ENCODE assay signal across 7 mouse cellular contexts in genomic region chr4:133197801-133198286, GRCm38 (mm10). TPM values are rescaled to one million over a fixed set of nuclear protein-coding genes. Genes with fewer than 3 reads are reported as not detected.
DNase-seq lines count a peak whose midpoint lies in the region; ATAC-seq lines count a peak whose summit lies in the region.

No protein-coding gene starts in this region.

- H3K9me3 ChIP-seq in liver, embryonic 11.5 days (ENCODE audit: control insufficient read depth, low read length), result no peaks in the 10 kb centered on the region
- no peaks in the 10 kb centered on the region for H3K9me3 ChIP-seq in liver, embryonic 12.5 days (replicated peaks)
- H3K9me3 ChIP-seq in forebrain, embryonic 16.5 days (ENCODE audit: control insufficient read depth, low read length), result no peaks in the 10 kb centered on the region
- no peaks in the 10 kb centered on the region for H3K9me3 ChIP-seq in kidney, embryonic 15.5 days (replicated peaks)
- no peaks in the 10 kb centered on the region for H3K9me3 ChIP-seq in neural tube, embryonic 12.5 days

- no peak for ATAC-seq in liver, embryonic 11.5 days (replicated peaks; ENCODE audit: low FRiP score)
- no peak for ATAC-seq in liver, embryonic 12.5 days
- peak; percentile 30; the same call in 1 of the 2 replicates for ATAC-seq in forebrain, embryonic 16.5 days
- peak; percentile 44; the same call in 1 of the 2 replicates for ATAC-seq in kidney, embryonic 15.5 days (replicated peaks; ENCODE audit: low FRiP score)
- 0 out of 2 replicates have a peak, but pooled peaks have one; percentile 23 for ATAC-seq in neural tube, embryonic 12.5 days (ENCODE audit: low FRiP score, low read depth)
- no peak for ATAC-seq in frontal cortex, adult (ENCODE audit: low TSS enrichment)

- 49% methylated on average over 13 of the region's 13 CpGs for WGBS in liver, embryonic 11.5 days
- 77% methylated on average over 13 of the region's 13 CpGs for WGBS in liver, embryonic 12.5 days (ENCODE audit: insufficient replicate concordance)
- 10% methylated on average over 13 of the region's 13 CpGs for WGBS in forebrain, embryonic 16.5 days
- WGBS in kidney, embryonic 15.5 days, result 21% methylated on average over 13 of the region's 13 CpGs
- 11% methylated on average over 13 of the region's 13 CpGs for WGBS in neural tube, embryonic 12.5 days

- H3K36me3 ChIP-seq in liver, embryonic 11.5 days (ENCODE audit: control insufficient read depth, insufficient read depth, low read length), result peaks cover 23% of the 10 kb centered on the region
- H3K36me3 ChIP-seq in liver, embryonic 12.5 days, result peaks cover 50% of the 10 kb centered on the region
- H3K36me3 ChIP-seq in forebrain, embryonic 16.5 days (ENCODE audit: control insufficient read depth, insufficient read depth), result peaks cover 5% of the 10 kb centered on the region; the same call in 1 of the 2 replicates
- H3K36me3 ChIP-seq in kidney, embryonic 15.5 days, result peaks cover 46% of the 10 kb centered on the region
- H3K36me3 ChIP-seq in neural tube, embryonic 12.5 days, result peaks cover 27% of the 10 kb centered on the region

- no peak for DNase-seq in liver, embryonic 11.5 days (ENCODE audit: low spot score)
- DNase-seq in left cerebral cortex, adult 18-20 months (ENCODE audit: low spot score in 2 of 2), result no peak

- H3K4me1 ChIP-seq in liver, embryonic 11.5 days (replicated peaks; ENCODE audit: control insufficient read depth, insufficient read depth, low read length), result peaks cover 34% of the 10 kb centered on the region
- peaks cover 42% of the 10 kb centered on the region for H3K4me1 ChIP-seq in liver, embryonic 12.5 days
- peaks cover 55% of the 10 kb centered on the region for H3K4me1 ChIP-seq in forebrain, embryonic 16.5 days (replicated peaks; ENCODE audit: control insufficient read depth, insufficient read depth, low read length)
- peaks cover 59% of the 10 kb centered on the region for H3K4me1 ChIP-seq in kidney, embryonic 15.5 days
- H3K4me1 ChIP-seq in neural tube, embryonic 12.5 days, result peaks cover 53% of the 10 kb centered on the region

- H3K4me3 ChIP-seq in liver, embryonic 11.5 days (ENCODE audit: low read depth, low read length), result no peak overlapping the region
- no peak overlapping the region for H3K4me3 ChIP-seq in liver, embryonic 12.5 days
- no peak overlapping the region for H3K4me3 ChIP-seq in forebrain, embryonic 16.5 days (replicated peaks; ENCODE audit: low read length)
- no peak overlapping the region for H3K4me3 ChIP-seq in kidney, embryonic 15.5 days (replicated peaks)
- H3K4me3 ChIP-seq in neural tube, embryonic 12.5 days, result no peak overlapping the region

- peak overlapping the region; percentile 33; the same call in 1 of the 2 replicates for H3K27ac ChIP-seq in liver, embryonic 11.5 days (ENCODE audit: low read depth, low read length)
- no peak overlapping the region for H3K27ac ChIP-seq in liver, embryonic 12.5 days
- peak overlapping the region; percentile 85 for H3K27ac ChIP-seq in forebrain, embryonic 16.5 days (ENCODE audit: low read length)
- H3K27ac ChIP-seq in kidney, embryonic 15.5 days, result peak overlapping the region; percentile 92
- H3K27ac ChIP-seq in neural tube, embryonic 12.5 days, result peak overlapping the region; percentile 42

- H3K4me2 ChIP-seq in liver, embryonic 11.5 days, result no peak overlapping the region
- H3K4me2 ChIP-seq in liver, embryonic 12.5 days, result no peak overlapping the region
- no peak overlapping the region for H3K4me2 ChIP-seq in forebrain, embryonic 16.5 days (ENCODE audit: low read length)
- 0 out of 2 replicates have a peak overlapping the region, but pooled peaks have one; percentile 22 for H3K4me2 ChIP-seq in kidney, embryonic 15.5 days
- peak overlapping the region; percentile 9; the same call in 1 of the 2 replicates for H3K4me2 ChIP-seq in neural tube, embryonic 12.5 days (replicated peaks)

- no peaks in the 10 kb centered on the region for H3K27me3 ChIP-seq in liver, embryonic 11.5 days (replicated peaks; ENCODE audit: control insufficient read depth, insufficient read depth, low read length)
- H3K27me3 ChIP-seq in liver, embryonic 12.5 days (replicated peaks), result no peaks in the 10 kb centered on the region
- no peaks in the 10 kb centered on the region for H3K27me3 ChIP-seq in forebrain, embryonic 16.5 days (replicated peaks; ENCODE audit: control insufficient read depth, insufficient read depth, low read length)
- no peaks in the 10 kb centered on the region for H3K27me3 ChIP-seq in kidney, embryonic 15.5 days
- H3K27me3 ChIP-seq in neural tube, embryonic 12.5 days (replicated peaks), result no peaks in the 10 kb centered on the region

- H3K9ac ChIP-seq in liver, embryonic 11.5 days (ENCODE audit: low read depth, low read length), result no peak overlapping the region
- no peak overlapping the region for H3K9ac ChIP-seq in liver, embryonic 12.5 days
- H3K9ac ChIP-seq in forebrain, embryonic 16.5 days (replicated peaks; ENCODE audit: low read depth, low read length), result peak overlapping the region; percentile 36
- H3K9ac ChIP-seq in kidney, embryonic 15.5 days, result no peak overlapping the region
- 0 out of 2 replicates have a peak overlapping the region, but pooled peaks have one; percentile 33 for H3K9ac ChIP-seq in neural tube, embryonic 12.5 days

RNA-seq across cellular contexts. Expression of gene Cd164l2, which starts 14.1 kb away (rescaled TPM):
- polyA plus RNA-seq in liver, embryonic 11.5 days (2014; fragmentation: Nextera tagmentation; extraction: Ambion mirVana), result 0.70 and 0.77 TPM in 2 replicates
- 0.12 and 0.26 TPM in 2 replicates for polyA plus RNA-seq in liver, embryonic 12.5 days (2016; fragmentation: Nextera tagmentation; extraction: Ambion mirVana)
- 0.88 and 1.1 TPM in 2 replicates for polyA plus RNA-seq in forebrain, embryonic 16.5 days (2015; fragmentation: Nextera tagmentation; extraction: Ambion mirVana)
- 7.8 and 8.2 TPM in 2 replicates for polyA plus RNA-seq in kidney, embryonic 15.5 days (2015; fragmentation: Nextera tagmentation; extraction: Ambion mirVana)
- polyA plus RNA-seq in neural tube, embryonic 12.5 days (2016; fragmentation: Nextera tagmentation; extraction: Ambion mirVana), result 0.42 and 0.79 TPM in 2 replicates
- 1 to 10 TPM; 4.6 to 5.1 TPM for total RNA-seq in left cerebral cortex, adult 18-20 months (2021)

RNA-seq across cellular contexts. Expression of gene Gpr3, which starts 14.5 kb away (rescaled TPM):
- polyA plus RNA-seq in liver, embryonic 11.5 days (2014; fragmentation: Nextera tagmentation; extraction: Ambion mirVana), result 0.17 TPM in 1 of 2 replicates, not detected in the other
- not detected in 2 replicates for polyA plus RNA-seq in liver, embryonic 12.5 days (2016; fragmentation: Nextera tagmentation; extraction: Ambion mirVana)
- 0.57 and 1.4 TPM in 2 replicates for polyA plus RNA-seq in forebrain, embryonic 16.5 days (2015; fragmentation: Nextera tagmentation; extraction: Ambion mirVana)
- 0.09 and 0.12 TPM in 2 replicates for polyA plus RNA-seq in kidney, embryonic 15.5 days (2015; fragmentation: Nextera tagmentation; extraction: Ambion mirVana)
- 0.38 and 0.74 TPM in 2 replicates for polyA plus RNA-seq in neural tube, embryonic 12.5 days (2016; fragmentation: Nextera tagmentation; extraction: Ambion mirVana)
- 10 to 100 TPM; 14.8 to 16.7 TPM for total RNA-seq in left cerebral cortex, adult 18-20 months (2021)

RNA-seq across cellular contexts. Expression of gene Map3k6, which starts 42.8 kb away (rescaled TPM):
- polyA plus RNA-seq in liver, embryonic 11.5 days (2014; fragmentation: Nextera tagmentation; extraction: Ambion mirVana), result 2.2 and 3.5 TPM in 2 replicates
- polyA plus RNA-seq in liver, embryonic 12.5 days (2016; fragmentation: Nextera tagmentation; extraction: Ambion mirVana), result 2.8 and 3.6 TPM in 2 replicates
- 2.1 and 2.3 TPM in 2 replicates for polyA plus RNA-seq in forebrain, embryonic 16.5 days (2015; fragmentation: Nextera tagmentation; extraction: Ambion mirVana)
- polyA plus RNA-seq in kidney, embryonic 15.5 days (2015; fragmentation: Nextera tagmentation; extraction: Ambion mirVana), result 4.0 and 4.3 TPM in 2 replicates
- 2.1 and 3.2 TPM in 2 replicates for polyA plus RNA-seq in neural tube, embryonic 12.5 days (2016; fragmentation: Nextera tagmentation; extraction: Ambion mirVana)
- total RNA-seq in left cerebral cortex, adult 18-20 months (2021), result 1 to 10 TPM; 5.8 to 7.4 TPM

Comparison
In these comparisons a context has a peak if more than half of its experiments do, and no peak if none do; other contexts are left out.
1. ATAC-seq: peak in forebrain, embryonic 16.5 days (single experiment), kidney, embryonic 15.5 days (single experiment) and neural tube, embryonic 12.5 days (single experiment); none in liver, embryonic 11.5 days (single experiment), liver, embryonic 12.5 days (single experiment) and frontal cortex, adult (single experiment).
2. H3K4me2 ChIP-seq: peak in kidney, embryonic 15.5 days (single experiment) and neural tube, embryonic 12.5 days (single experiment); none in liver, embryonic 11.5 days (single experiment), liver, embryonic 12.5 days (single experiment) and forebrain, embryonic 16.5 days (single experiment).
3. H3K9ac ChIP-seq: peak in forebrain, embryonic 16.5 days (single experiment) and neural tube, embryonic 12.5 days (single experiment); none in liver, embryonic 11.5 days (single experiment), liver, embryonic 12.5 days (single experiment) and kidney, embryonic 15.5 days (single experiment).